Mouse (Mus musculus): ENCODE results near the gene Tmem117.

The Tmem117 gene

DNA sequence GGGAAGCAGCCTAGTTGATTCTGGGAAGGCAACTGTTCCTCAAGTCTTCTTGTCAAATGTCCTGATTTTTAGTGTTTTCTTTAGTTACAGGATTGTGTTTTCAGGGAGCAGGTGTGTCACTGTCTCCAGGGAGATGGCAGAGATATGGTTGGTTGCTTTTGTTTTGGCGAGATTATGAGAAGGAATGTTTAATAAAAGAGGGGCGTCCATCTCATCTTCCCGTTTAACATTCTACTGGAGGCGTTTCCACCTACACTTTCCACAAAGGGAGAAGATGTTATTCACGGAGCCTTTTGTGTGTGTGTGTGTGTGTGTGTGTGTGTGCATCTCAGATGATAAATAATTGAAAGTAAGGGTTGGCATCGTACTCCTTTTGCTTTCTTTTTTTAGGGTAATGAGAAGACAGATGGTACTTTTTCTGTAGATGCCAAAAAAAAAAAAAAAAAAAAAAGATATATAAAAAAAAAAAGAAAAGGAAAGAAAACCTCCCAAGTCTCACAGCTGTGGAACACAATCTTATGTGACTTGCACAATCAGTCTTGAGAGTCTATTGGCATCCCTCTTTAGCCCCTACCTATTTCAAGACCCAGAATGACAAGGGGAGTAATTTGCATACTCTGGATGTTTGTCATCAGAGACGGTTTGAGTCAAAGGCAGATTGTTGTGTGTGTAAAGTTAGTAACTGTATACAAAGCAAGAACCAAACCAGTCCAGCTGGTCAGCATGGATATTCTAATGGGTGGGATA is 142.0 kb downstream of the Tmem117 start:
- DNase-seq (ENCODE audit: low read depth): no peak

DNA sequence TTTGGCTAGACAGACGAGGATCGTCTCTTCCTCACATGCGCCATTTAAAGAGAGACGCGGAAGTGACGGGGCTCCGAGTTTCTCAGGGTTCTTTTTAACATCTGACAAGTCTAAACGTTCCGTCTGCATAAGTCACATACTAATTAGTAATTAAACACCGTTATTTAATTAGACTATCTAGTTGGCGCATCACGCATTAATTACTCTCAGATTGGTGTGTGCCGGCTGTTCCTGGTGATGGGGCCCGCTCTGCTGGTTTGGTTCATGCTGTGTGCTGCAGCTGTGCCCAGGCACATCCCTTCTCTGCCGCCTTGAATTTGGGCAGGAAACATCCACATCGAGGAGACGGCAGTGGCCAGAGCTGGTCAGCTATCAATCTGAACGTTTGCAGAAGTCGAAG is 142.7 kb downstream of the Tmem117 start:
- no peak for DNase-seq (ENCODE audit: low read depth)

DNA sequence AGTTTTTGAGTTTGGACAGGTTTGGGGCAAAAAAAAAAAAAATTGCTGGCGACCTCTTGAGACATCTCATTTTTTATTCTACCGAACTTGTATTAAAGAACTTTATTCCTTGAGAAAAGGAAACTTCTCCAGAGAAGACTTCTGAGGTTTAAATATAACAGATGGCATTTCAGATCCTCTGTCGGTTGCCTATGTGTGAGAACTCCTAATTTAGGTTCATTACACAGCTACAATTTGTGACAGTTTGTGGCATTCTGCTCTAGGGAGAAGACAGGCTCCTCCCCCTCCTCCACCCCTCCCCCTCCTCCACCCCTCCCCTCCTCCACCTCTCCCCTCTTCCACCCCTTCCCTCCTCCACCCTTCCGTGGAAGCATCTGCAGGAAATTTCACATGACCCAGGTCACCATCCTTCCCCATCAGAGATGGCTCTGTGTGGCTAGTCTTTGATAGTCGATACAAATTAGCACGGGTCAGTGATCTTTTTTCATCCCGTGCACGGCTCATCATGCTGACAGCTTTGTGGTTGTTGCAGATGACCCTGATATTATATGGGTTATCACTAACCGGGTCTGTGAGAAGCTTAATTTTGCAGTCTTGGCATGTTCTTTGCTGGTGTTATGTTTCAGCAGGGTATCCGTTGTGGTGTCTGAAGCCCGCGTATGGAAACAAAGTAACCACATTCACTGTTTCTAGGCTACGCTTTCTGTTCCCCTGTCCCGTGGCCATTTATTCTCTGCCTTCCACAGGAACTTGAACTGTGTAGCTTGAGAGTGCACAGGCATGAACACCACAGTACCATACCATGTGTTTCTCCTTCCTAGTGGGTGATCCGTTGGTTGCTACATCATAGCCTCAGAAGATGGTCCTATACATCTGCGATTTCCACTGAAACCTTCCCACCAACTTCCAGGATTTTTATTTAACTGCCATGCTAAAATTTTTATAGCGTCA is 147.4 kb downstream of the Tmem117 start:
- no peak for DNase-seq (ENCODE audit: low read depth)

GRCm38 (mm10) chr15:94781556-94781955 is 152.5 kb downstream of the Tmem117 start:
- no peak for DNase-seq (ENCODE audit: low read depth)

GRCm38 (mm10) chr15:94793455-94793854 is 164.4 kb downstream of the Tmem117 start:
- DNase-seq (ENCODE audit: low read depth): no peak

GRCm38 (mm10) chr15:94795484-94795883 is 166.5 kb downstream of the Tmem117 start:
- DNase-seq (ENCODE audit: low read depth): no peak

- DNase-seq (ENCODE audit: low read depth): no peak
Observed at GRCm38 (mm10) chr15:94798236-94798635, 169.2 kb downstream of the Tmem117 start.

DNA sequence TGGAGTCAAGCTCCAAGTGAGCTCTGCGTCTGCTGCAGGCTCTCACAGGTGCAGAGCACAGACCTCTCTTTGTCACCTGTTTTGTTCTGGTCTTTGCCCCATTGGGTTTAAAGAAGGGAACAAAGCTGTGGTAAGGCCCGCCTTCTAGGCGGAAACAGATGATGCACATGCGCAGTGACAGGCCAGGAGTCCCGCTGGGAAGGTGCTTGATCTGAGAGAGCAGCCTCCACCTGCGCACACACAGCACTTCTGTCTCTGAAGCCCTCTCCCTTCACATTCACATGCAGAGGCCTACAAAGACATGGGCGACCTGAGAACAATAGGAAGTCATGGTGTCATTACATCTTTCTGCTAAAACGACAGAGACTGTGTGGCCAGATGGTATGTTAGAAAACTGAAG is 172.4 kb downstream of the Tmem117 start:
- DNase-seq (ENCODE audit: low read depth): no peak

DNA sequence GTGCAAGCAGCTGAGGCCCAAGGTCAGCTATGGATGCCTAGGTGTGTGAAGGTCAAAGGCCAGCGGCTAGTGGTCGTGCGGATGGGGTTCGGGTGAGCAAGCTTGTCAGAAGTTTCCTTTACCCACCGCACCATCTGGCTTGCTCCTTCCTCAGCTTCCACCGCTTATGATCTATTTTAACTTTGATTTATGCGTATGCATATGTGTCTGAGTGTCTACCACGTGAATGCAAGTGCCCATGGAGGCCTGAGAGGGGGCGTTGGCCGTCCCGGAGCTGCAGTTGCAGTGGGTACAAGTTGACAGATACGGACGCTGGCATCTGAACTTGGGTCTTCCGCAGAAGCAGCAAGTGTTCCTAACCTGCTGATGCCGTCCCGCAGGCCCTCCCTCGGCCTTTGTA is 173.8 kb downstream of the Tmem117 start:
- no peak for DNase-seq (ENCODE audit: low read depth)

DNA sequence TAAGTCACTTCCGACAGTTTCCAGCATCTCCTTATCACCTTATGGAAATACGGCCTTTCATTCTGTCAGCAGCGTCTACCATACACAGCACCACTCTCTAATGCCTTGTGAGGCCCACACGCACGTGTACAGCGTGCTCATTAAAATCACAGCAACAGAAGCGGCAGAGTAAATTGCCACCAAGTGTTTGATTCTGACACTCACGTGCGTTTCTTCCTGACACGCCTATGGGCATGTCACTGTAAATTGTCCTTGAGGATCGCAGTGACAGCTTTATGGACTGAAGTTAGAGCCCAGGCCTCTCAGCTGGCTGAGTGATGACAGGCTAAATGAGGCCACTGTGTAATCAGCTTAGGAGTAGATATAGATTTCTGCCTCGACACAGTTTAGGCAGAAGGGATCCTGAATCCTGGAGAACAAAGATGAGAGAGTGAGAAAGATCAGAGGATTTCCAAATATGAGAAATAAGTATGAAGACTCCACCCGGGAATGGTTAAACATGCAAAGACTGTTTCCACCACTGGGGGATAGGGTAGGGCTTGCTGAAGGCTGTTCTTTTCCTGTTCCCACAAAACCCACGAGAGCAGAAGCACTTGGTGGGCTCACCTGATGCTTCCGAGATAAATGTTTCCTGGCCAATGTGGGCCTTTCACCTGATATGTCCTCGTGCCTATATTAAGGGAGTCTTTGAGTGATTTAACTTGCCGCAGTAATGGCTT is 174.8 kb downstream of the Tmem117 start:
- no peak for DNase-seq (ENCODE audit: low read depth)

DNA sequence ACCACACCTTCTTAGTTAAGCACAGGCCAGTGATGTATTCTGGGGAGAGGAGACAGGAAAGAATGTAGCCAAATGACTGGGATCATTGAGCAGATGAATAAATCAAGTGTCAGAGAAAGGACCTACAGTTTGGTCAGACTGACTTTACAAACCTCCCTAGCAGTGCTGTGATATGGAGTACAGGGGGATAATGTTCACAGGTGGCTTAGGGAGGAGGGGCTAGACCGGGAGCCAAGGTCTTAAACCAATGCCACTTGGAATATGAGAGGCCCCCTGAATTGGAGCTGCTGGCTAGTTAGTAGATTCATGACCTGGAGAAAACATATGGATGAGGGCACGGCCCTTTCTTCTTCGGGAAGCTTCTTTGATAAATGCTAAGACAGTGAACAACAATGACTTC is 177.0 kb downstream of the Tmem117 start:
- no peak for DNase-seq (ENCODE audit: low read depth)

- DNase-seq (ENCODE audit: low read depth): no peak
Observed at GRCm38 (mm10) chr15:94811550-94811949, 182.5 kb downstream of the Tmem117 start.

- DNase-seq (ENCODE audit: low read depth): peak; percentile 64
Observed at GRCm38 (mm10) chr15:94814213-94815100, 185.4 kb downstream of the Tmem117 start.

DNA sequence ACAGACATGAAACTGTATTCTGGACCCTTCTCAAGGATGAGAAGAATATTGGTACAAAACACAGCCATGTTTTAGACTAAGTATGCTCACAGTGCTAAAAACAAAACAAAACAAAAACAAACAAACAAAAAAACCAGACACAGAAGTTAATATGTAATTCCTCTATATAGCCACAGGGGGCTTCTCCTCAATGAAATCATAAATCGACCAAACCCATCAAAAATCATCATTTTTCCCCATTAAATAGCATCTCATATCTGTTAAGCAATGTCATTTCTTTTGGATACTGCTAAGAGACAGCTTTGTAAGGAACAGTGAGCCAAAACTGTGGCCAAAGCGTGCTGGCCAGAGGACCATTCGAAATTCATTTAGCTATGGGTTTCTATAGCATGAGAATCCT is 206.6 kb downstream of the Tmem117 start:
- DNase-seq (ENCODE audit: low read depth): no peak

DNA sequence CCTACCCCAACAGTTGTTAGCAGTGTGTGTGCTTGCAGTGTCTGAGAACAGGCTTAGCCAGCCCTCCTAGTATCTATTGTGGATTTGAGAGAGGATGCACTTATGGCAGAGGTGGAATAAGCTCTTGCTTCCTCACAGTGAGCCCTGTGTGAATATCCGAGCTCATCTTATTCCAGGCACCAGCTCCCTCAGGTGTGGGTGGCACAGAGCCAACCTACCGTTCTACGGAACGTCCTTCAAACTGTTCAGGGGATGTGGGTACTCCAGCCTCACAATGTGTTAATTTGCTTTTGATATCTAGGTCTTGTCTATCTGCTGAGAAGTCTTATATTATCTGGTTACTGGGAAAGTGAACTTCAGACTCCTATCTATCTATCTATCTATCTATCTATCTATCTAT is 209.6 kb downstream of the Tmem117 start:
- no peak for DNase-seq (ENCODE audit: low read depth)

DNA sequence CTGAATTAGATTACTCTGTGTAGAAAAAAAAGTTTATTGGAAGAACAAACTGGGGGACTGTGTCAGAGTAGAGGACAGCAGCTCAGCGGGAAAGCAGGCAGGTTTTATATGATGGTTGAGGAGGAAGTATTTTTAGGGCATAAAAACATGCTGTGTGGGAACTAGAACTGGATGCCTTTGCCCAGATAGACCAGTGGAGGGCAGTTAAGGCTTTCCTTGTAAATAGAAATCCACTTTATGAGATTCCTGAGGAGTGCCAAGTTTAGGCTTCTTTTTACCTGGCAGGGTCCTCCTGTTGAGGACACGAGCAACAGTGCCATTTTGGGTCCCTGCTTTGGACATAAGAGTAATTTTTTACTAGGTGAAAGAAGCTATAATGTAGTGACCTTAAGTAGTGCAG is 218.5 kb downstream of the Tmem117 start:
- no peak for DNase-seq (ENCODE audit: low read depth)

DNA sequence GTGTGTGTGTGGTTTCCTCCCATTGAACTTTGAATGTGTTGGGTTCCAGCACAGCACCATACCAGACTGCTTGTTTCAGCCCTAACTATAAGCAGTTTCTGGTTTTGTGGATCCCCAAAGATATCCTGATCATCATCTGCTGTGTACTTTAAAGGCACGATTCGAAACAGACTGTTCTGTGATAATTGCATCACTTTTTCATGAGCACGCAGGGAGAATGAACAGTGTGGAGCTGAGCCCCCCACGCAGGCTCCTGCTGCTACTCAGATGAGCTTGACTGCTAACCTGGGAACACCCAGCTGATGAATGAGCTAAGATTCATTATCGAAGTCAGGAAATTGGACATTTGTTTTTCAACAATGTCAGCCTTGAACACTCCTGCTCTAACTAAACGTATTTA is 230.6 kb downstream of the Tmem117 start:
- no peak for DNase-seq (ENCODE audit: low read depth)

DNA sequence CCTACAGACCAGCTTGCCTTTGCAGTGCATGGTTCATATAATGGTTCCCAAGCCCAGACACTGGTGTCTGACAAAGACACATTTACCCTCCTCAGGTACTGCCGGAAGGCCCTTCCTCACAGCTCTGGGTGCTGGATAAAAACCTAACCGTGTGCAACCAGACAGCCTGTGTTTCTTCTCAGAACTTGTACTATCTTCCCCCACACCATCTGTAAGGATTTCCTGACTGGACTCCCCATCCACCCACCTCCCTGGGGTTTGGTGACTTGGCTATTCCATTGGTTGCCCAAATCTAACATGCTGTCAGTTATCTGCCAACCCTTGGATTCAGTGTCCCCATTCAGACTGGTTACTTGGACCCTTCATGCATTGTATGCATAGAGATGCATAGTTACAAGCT is 232.1 kb downstream of the Tmem117 start:
- DNase-seq (ENCODE audit: low read depth): no peak

- no peak for DNase-seq (ENCODE audit: low read depth)
Observed at GRCm38 (mm10) chr15:94864134-94864533, 235.1 kb downstream of the Tmem117 start.

- DNase-seq (ENCODE audit: low read depth): no peak
Observed at GRCm38 (mm10) chr15:94868372-94868771, 239.3 kb downstream of the Tmem117 start.

DNA sequence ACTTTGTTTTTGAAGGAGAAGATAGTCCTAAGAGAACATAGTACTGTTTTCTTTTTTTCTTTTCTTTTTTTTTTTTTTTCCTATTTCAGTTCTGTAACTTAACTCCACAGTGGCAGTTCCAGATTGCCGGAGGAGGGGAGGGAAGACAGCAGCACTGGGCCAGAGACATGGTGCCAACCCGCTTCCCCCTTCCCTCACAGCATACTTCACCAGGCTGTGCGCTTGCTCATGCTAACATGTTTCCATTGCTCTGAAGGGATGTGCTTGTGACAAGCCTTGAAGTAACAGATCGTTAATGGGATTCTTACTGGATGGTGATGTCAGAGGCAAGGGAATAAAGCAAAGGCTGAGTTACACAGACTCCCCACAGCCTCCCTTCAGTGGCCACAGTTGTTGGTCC is 256.0 kb downstream of the Tmem117 start:
- DNase-seq (ENCODE audit: low read depth): no peak

- no peak for DNase-seq (ENCODE audit: low read depth)
Observed at GRCm38 (mm10) chr15:94893201-94893600, 264.2 kb downstream of the Tmem117 start.

Measured in fibroblast of lung, adult 2 months (primary cell).